Mouse (Mus musculus): ENCODE data around the gene 1110059E24Rik. TPM values are rescaled to one million over a fixed set of nuclear protein-coding genes. Genes with fewer than 3 reads are reported as not detected.
A peak's percentile ranks its signal among the peaks of the same experiment; 100 is the strongest.

Gene 1110059E24Rik
- polyA plus RNA-seq (2015; fragmentation: Nextera tagmentation; extraction: Ambion mirVana) = 41.0 and 43.1 TPM in 2 replicates

- peak within 1 kb of the TSS; percentile 82 for H3K4me2 ChIP-seq
- WGBS = 7% methylated on average over 52 of the region's 52 CpGs
- peak; percentile 97 for ATAC-seq (ENCODE audit: extremely low read depth, insufficient number of reproducible peaks, low FRiP score, low TSS enrichment)
- H3K27me3 ChIP-seq (replicated peaks) = no peaks in the 10 kb centered on the region
- peaks cover 31% of the 10 kb centered on the region for H3K4me1 ChIP-seq
- H3K4me3 ChIP-seq = peak within 1 kb of the TSS; percentile 92
- no peaks in the 10 kb centered on the region for H3K36me3 ChIP-seq
- peak within 1 kb of the TSS; percentile 99 for H3K27ac ChIP-seq (replicated peaks)
- peak within 1 kb of the TSS; percentile 99 for H3K9ac ChIP-seq
- H3K9me3 ChIP-seq = no peaks in the 10 kb centered on the region
These were observed at the start of gene 1110059E24Rik for GRCm38 (mm10) chr19:21652285-21653171. Gene 1110059E24Rik, minus strand, starts transcription at chr19:21652976.

DNA sequence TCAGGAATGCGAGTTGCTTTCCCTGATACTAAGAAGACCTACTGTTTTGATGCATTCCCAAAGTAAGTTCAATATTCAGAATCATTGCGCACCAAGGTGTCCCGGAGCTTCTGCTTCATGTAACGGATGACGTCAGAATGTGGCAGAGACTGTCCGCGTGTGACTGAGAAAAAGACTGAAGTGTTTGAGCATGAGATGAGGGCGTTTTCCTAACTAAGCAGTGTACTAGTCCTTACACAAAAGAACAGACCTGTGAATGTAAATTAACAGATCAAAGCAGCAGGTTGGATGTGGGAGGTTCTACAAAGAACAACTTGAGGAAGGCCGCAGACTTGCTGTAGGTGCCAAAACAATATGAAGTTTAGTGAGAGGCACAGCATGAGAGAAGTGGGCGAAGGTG lies 28.2 kb upstream of the 1110059E24Rik start:
- no peak for ATAC-seq (ENCODE audit: extremely low read depth, insufficient number of reproducible peaks, low FRiP score, low TSS enrichment)
- no peak overlapping the region for H3K4me3 ChIP-seq
- no peak overlapping the region for H3K27ac ChIP-seq (replicated peaks)
- no peaks in the 10 kb centered on the region for H3K9me3 ChIP-seq
- 92% methylated on average over 10 of the region's 10 CpGs for WGBS
- H3K4me2 ChIP-seq = no peak overlapping the region
- H3K27me3 ChIP-seq (replicated peaks) = no peaks in the 10 kb centered on the region
- H3K36me3 ChIP-seq = peaks cover 56% of the 10 kb centered on the region
- H3K4me1 ChIP-seq = no peaks in the 10 kb centered on the region
- H3K9ac ChIP-seq = no peak overlapping the region

DNA sequence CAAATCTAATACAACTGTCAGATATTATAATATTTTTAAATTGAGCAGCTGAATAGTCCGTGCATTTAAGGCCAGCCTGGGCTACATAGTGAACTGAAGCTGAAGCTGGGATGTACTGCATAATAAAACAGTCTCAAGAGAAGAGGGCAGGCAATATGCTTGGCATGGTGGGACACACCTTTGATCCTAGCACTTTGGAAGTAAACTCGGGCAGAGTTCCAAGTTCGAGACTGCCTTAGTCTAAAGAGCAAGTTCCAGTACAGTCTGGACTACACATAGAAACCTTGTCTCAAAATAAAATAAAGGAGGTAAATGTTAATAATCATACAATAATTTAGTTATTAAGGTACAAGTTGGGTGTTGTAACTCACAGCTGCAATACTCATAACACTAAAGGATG lies 27.3 kb upstream of the 1110059E24Rik start:
- Histone ChIP-seq H3K9ac (no peak overlapping the region), H3K9me3 (no peaks in the 10 kb centered on the region), H3K27me3 (replicated peaks) (no peaks in the 10 kb centered on the region), H3K4me1 (no peaks in the 10 kb centered on the region), H3K4me2 (no peak overlapping the region), H3K36me3 (peaks cover 52% of the 10 kb centered on the region), H3K4me3 (no peak overlapping the region), H3K27ac (replicated peaks) (no peak overlapping the region)
- no peak for ATAC-seq (ENCODE audit: extremely low read depth, insufficient number of reproducible peaks, low FRiP score, low TSS enrichment)
- 92% methylated on average over 3 of the region's 3 CpGs for WGBS

DNA sequence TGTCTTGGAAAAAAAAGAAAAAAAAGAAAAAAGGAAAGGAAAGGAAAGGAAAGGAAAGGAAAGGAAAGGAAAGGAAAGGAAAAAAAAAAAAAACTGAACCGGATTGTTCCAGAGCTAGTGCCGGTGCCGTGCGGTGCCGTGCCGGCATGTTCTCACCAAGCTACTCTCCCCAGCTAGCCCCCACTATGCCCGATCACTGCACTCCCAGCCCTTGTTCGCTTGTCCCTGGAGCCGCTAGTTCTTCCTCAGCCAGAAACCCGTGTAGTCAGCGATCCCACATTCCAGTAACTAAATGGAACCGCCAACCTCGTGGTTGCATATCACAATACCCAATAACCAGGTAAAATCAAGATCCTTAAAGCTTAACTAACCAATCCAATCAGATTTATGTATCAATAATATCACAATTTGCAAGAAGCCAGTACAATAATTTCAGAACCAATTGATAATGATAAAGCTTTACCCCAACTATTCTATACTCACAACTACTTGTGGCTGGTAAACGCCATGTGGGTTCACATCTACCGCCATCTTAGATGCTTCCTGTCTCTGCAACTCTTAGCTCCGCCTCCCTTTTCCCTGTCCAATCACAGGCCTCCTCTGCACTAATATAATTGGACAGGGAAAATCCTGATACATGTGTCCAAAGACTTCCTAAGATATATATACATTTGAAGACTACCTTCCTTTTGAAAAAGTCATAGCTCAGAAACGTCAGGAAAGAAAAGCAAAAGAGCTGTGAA lies 21.7 kb upstream of the 1110059E24Rik start:
- no peak overlapping the region for H3K4me2 ChIP-seq
- no peaks in the 10 kb centered on the region for H3K9me3 ChIP-seq
- H3K9ac ChIP-seq = no peak overlapping the region
- no peaks in the 10 kb centered on the region for H3K27me3 ChIP-seq (replicated peaks)
- peaks cover 16% of the 10 kb centered on the region for H3K36me3 ChIP-seq
- no peak overlapping the region for H3K4me3 ChIP-seq
- ATAC-seq (ENCODE audit: extremely low read depth, insufficient number of reproducible peaks, low FRiP score, low TSS enrichment) = no peak
- peaks cover 14% of the 10 kb centered on the region for H3K4me1 ChIP-seq
- WGBS = 94% methylated on average over 17 of the region's 17 CpGs
- H3K27ac ChIP-seq (replicated peaks) = no peak overlapping the region

- peaks cover 14% of the 10 kb centered on the region for H3K4me1 ChIP-seq
- no peak for ATAC-seq (ENCODE audit: extremely low read depth, insufficient number of reproducible peaks, low FRiP score, low TSS enrichment)
- H3K9ac ChIP-seq = no peak overlapping the region
- H3K27me3 ChIP-seq (replicated peaks) = no peaks in the 10 kb centered on the region
- H3K9me3 ChIP-seq = no peaks in the 10 kb centered on the region
- no peak overlapping the region for H3K4me3 ChIP-seq
- H3K36me3 ChIP-seq = 0 out of 2 replicates have a peak, but pooled peaks cover 2% of the 10 kb centered on the region
- H3K4me2 ChIP-seq = no peak overlapping the region
- WGBS = 92% methylated on average over 4 of the region's 4 CpGs
- H3K27ac ChIP-seq (replicated peaks) = no peak overlapping the region
These were observed 16.9 kb upstream of the 1110059E24Rik start for GRCm38 (mm10) chr19:21669650-21670049.

DNA sequence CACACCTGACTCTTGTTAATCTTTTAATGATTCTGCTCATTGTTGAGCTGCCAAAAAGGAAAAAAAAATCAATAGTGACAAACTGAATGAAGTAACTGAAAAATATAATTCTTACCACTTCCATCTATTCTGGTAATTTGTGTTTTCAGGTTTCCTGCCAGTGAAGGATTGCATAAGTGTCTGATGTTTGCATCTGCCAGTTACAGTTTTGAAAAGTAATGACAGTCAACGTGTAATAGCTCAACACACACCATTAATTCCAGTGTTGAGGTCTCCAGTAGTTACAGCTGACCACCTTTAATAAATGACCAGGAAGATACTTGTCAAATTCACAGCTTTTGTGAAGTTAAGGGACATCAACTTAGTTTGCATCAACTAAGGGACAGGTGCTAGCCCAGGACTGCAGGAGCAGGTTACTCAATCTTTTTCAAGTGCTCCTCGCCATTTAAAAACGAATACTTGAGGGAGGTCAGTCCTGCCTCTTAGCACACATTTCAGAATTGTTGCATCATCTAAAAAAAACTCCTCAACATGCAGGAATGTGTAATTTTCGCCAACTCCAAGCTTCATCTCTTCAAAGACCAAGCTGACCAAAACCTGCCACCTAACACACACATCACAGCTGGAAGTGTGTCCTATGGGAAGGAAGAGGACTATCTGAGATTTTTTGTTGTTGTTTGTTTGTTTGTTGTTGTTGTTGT lies 11.1 kb upstream of the 1110059E24Rik start:
- Histone ChIP-seq H3K9me3 (no peaks in the 10 kb centered on the region), H3K4me3 (no peak overlapping the region), H3K4me1 (peaks cover 9% of the 10 kb centered on the region), H3K36me3 (no peaks in the 10 kb centered on the region), H3K27ac (replicated peaks) (no peak overlapping the region), H3K27me3 (replicated peaks) (no peaks in the 10 kb centered on the region), H3K9ac (no peak overlapping the region), H3K4me2 (no peak overlapping the region)
- 82% methylated on average over 4 of the region's 4 CpGs for WGBS
- no peak for ATAC-seq (ENCODE audit: extremely low read depth, insufficient number of reproducible peaks, low FRiP score, low TSS enrichment)

DNA sequence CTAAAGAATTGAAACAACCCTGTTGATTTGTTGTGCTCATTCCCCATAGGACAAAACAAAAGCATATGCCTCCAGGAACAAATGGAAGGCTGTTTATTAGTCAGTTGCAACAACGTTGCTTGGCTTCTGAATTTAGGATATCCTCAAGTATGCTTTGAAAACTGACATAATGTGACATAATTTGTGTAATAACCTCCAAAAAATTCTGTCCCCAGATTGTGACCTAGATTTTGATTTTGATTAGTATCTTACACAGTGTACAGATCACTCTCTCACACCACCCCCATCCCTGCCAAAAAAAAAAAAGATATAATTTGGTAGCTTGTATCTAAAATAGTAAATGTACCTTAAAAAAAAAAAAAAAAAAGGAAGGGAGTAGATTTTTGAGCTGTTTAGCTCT lies 8.0 kb upstream of the 1110059E24Rik start:
- no peak overlapping the region for H3K4me2 ChIP-seq
- H3K27me3 ChIP-seq (replicated peaks) = no peaks in the 10 kb centered on the region
- ATAC-seq (ENCODE audit: extremely low read depth, insufficient number of reproducible peaks, low FRiP score, low TSS enrichment) = no peak
- H3K9me3 ChIP-seq = no peaks in the 10 kb centered on the region
- WGBS = 78% methylated on average over 1 of the region's 1 CpGs
- no peaks in the 10 kb centered on the region for H3K36me3 ChIP-seq
- H3K4me3 ChIP-seq = no peak overlapping the region
- no peak overlapping the region for H3K27ac ChIP-seq (replicated peaks)
- peaks cover 12% of the 10 kb centered on the region for H3K4me1 ChIP-seq
- H3K9ac ChIP-seq = no peak overlapping the region

GRCm38 (mm10) chr19:21654788-21655187 lies 2.0 kb upstream of the 1110059E24Rik start:
- no peaks in the 10 kb centered on the region for H3K36me3 ChIP-seq
- no peak for ATAC-seq (ENCODE audit: extremely low read depth, insufficient number of reproducible peaks, low FRiP score, low TSS enrichment)
- peak overlapping the region; percentile 92 for H3K4me3 ChIP-seq
- WGBS = 65% methylated on average over 7 of the region's 7 CpGs
- H3K4me1 ChIP-seq = peaks cover 29% of the 10 kb centered on the region
- H3K4me2 ChIP-seq = peak overlapping the region; percentile 82
- H3K27ac ChIP-seq (replicated peaks) = no peak overlapping the region
- no peaks in the 10 kb centered on the region for H3K9me3 ChIP-seq
- H3K9ac ChIP-seq = peak overlapping the region; percentile 99
- no peaks in the 10 kb centered on the region for H3K27me3 ChIP-seq (replicated peaks)

- peak within 1 kb of the TSS; percentile 92 for H3K4me3 ChIP-seq
- under 1% methylated on average over 83 of the region's 105 CpGs for WGBS
- peak within 1 kb of the TSS; percentile 82 for H3K4me2 ChIP-seq
- H3K9me3 ChIP-seq = no peaks in the 10 kb centered on the region
- no peaks in the 10 kb centered on the region for H3K36me3 ChIP-seq
- H3K4me1 ChIP-seq = peaks cover 26% of the 10 kb centered on the region
- peak within 1 kb of the TSS; percentile 99 for H3K9ac ChIP-seq
- no peak; the same call in none of the 2 replicates for ATAC-seq (ENCODE audit: extremely low read depth, insufficient number of reproducible peaks, low FRiP score, low TSS enrichment)
- peak within 1 kb of the TSS; percentile 99 for H3K27ac ChIP-seq (replicated peaks)
- H3K27me3 ChIP-seq (replicated peaks) = no peaks in the 10 kb centered on the region
These were observed 601 bp upstream of the 1110059E24Rik start, which contains the start of gene Abhd17b for GRCm38 (mm10) chr19:21653172-21653981. Gene Abhd17b, plus strand, starts transcription at chr19:21653185.

DNA sequence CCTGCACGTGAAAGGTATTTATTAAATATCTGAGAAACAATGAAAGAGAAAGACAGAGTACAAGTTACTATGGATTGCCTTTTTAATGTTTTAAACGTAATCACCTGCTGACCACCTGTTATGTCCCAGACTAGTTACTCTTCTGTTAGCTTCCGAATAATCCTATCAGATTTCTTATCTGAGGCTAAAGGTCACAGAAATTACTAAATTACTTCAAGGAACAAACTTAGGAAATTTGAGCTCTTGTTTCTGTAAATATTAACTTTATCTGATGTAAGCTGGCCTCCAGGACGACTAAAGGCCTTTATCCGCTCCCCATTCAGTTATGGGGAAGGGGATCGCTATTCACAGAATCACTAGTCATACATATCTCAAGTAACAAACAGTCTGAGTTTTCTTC lies 1.1 kb downstream of the 1110059E24Rik start:
- peaks cover 38% of the 10 kb centered on the region for H3K4me1 ChIP-seq
- no peaks in the 10 kb centered on the region for H3K36me3 ChIP-seq
- no peak for ATAC-seq (ENCODE audit: extremely low read depth, insufficient number of reproducible peaks, low FRiP score, low TSS enrichment)
- peak overlapping the region; percentile 92 for H3K4me3 ChIP-seq
- H3K9ac ChIP-seq = peak overlapping the region; percentile 99
- peak overlapping the region; percentile 99; the same call in 1 of the 2 replicates for H3K27ac ChIP-seq (replicated peaks)
- no peaks in the 10 kb centered on the region for H3K9me3 ChIP-seq
- H3K27me3 ChIP-seq (replicated peaks) = no peaks in the 10 kb centered on the region
- 48% methylated on average over 6 of the region's 6 CpGs for WGBS
- H3K4me2 ChIP-seq = peak overlapping the region; percentile 82
